Comparison of ENCODE assay signal across 13 mouse cellular contexts in genomic region chr6:116139143-116139856, GRCm38 (mm10). TPM values are rescaled to one million over a fixed set of nuclear protein-coding genes. Genes with fewer than 3 reads are reported as not detected.
DNase-seq lines count a peak whose midpoint lies in the region; ATAC-seq and TF ChIP-seq lines count a peak whose summit lies in the region.
"Had no signal": no experiment of that assay in that cellular context is flagged by ENCODE, and none has a peak within 500 bp of the region (broad histone marks: within the 10 kb centered on the region; RNA-seq: fewer than 3 reads in every experiment).

No protein-coding gene starts in this region.

- no peak overlapping the region for H3K9ac ChIP-seq in kidney, postnatal 0 days (ENCODE audit: low read depth, low read length)
- H3K9ac ChIP-seq: hindbrain, embryonic 15.5 days; neural tube, embryonic 12.5 days had no signal

- WGBS in kidney, postnatal 0 days, result 52% methylated on average over 2 of the region's 2 CpGs

- H3K27ac ChIP-seq in kidney, postnatal 0 days, result no peak overlapping the region
- H3K27ac ChIP-seq: hindbrain, embryonic 15.5 days; neural tube, embryonic 12.5 days had no signal

- peak; percentile 12 for DNase-seq in adrenal gland, postnatal 14 days
- no peak for DNase-seq in adrenal gland, adult 2 months
- peak; percentile 24 for DNase-seq in kidney, postnatal 0 days (ENCODE audit: low spot score)
- DNase-seq in kidney, adult 8-10 months, result no peak
- peak; percentile 71 for DNase-seq in 3T3-L1 (ENCODE audit: low read depth, low spot score)
- DNase-seq in c-Kit-positive CD71-positive TER-119-positive erythroid progenitor cells, embryonic 14.5 days (ENCODE audit: low spot score), result peak; percentile 4
- DNase-seq in frontal cortex, postnatal 14 days (ENCODE audit: low spot score in 2 of 2), result no peak
- DNase-seq in frontal cortex, postnatal 10 days (ENCODE audit: low spot score in 2 of 2), result no peak
- DNase-seq: cerebellum, adult 2 months; lung, postnatal 36 days had no signal

- H3K4me1 ChIP-seq in kidney, postnatal 0 days (replicated peaks; ENCODE audit: insufficient read depth, low read length), result no peaks in the 10 kb centered on the region
- H3K4me1 ChIP-seq: neural tube, embryonic 12.5 days had no signal

- H3K27me3 ChIP-seq in kidney, postnatal 0 days (ENCODE audit: insufficient read depth, low read length), result no peaks in the 10 kb centered on the region
- H3K27me3 ChIP-seq: hindbrain, embryonic 15.5 days; neural tube, embryonic 12.5 days had no signal

- H3K4me3 ChIP-seq in kidney, postnatal 0 days (replicated peaks; ENCODE audit: low read depth, low read length), result no peak overlapping the region
- H3K4me3 ChIP-seq: erythroblast, embryonic 14.5 days; hindbrain, embryonic 15.5 days; neural tube, embryonic 12.5 days had no signal

- H3K9me3 ChIP-seq in kidney, postnatal 0 days (replicated peaks; ENCODE audit: low read length), result no peaks in the 10 kb centered on the region
- H3K9me3 ChIP-seq: hindbrain, embryonic 15.5 days; neural tube, embryonic 12.5 days had no signal

- peak; percentile 63 for TF ChIP-seq CTCF in kidney, postnatal 0 days (IDR thresholded peaks at IDR 0.05; ENCODE audit: low read depth)

- no peak for ATAC-seq in kidney, postnatal 0 days (replicated peaks; ENCODE audit: low FRiP score, low read depth)

- no peak overlapping the region for H3K4me2 ChIP-seq in kidney, postnatal 0 days (ENCODE audit: low read length)
- H3K4me2 ChIP-seq: hindbrain, embryonic 15.5 days; neural tube, embryonic 12.5 days had no signal

- H3K36me3 ChIP-seq in kidney, postnatal 0 days (ENCODE audit: insufficient read depth, low read length), result no peaks in the 10 kb centered on the region
- H3K36me3 ChIP-seq: hindbrain, embryonic 15.5 days; neural tube, embryonic 12.5 days had no signal

RNA-seq across cellular contexts. Expression of gene Tmcc1, which starts 54.0 kb away (rescaled TPM):
- total RNA-seq in adrenal gland, postnatal 14 days (2021), result 22.7 and 26.5 TPM in 2 replicates
- total RNA-seq in adrenal gland, adult 2 months (2021), result 10 to 100 TPM; 20.7 to 24.1 TPM
- 4.0 and 4.3 TPM in 2 replicates for polyA plus RNA-seq in adrenal gland, adult 2 months (2012; rRNA removed)
- 6.9 and 7.6 TPM in 2 replicates for polyA plus RNA-seq in kidney, postnatal 0 days (2015; fragmentation: Nextera tagmentation; extraction: Ambion mirVana)

Comparison
In these comparisons a context has a peak if more than half of its experiments do, and no peak if none do; other contexts are left out.
1. DNase-seq: peak in adrenal gland, postnatal 14 days (single experiment), kidney, postnatal 0 days (single experiment), 3T3-L1 (single experiment) and c-Kit-positive CD71-positive TER-119-positive erythroid progenitor cells, embryonic 14.5 days (single experiment); none in adrenal gland, adult 2 months (single experiment), kidney, adult 8-10 months (0 of 2), frontal cortex, postnatal 14 days (0 of 2) and frontal cortex, postnatal 10 days (0 of 2).